Mouse (Mus musculus) myocyte (in vitro differentiated cells): ENCODE data around the gene Fgf12. TPM values are rescaled to one million over a fixed set of nuclear protein-coding genes. Genes with fewer than 3 reads are reported as not detected.

Experiments
- H3K27me3 ChIP-seq: one replicate; pipeline ENCODE4 v1.6.1; 2011; ENCODE audit not compliant: control insufficient read depth, insufficient read depth, insufficient read length
- H3K36me3 ChIP-seq: one replicate; pipeline ENCODE4 v1.6.1; 2011; ENCODE audit not compliant: control insufficient read depth, insufficient read depth
- H3K4me2 ChIP-seq: one replicate; pipeline ENCODE4 v1.6.1; 2011; ENCODE audit warnings: low read depth, control low read depth
- H3K4me3 ChIP-seq: one replicate; pipeline ENCODE4 v1.5.1; 2011; ENCODE audit warnings: mild to moderate bottlenecking, control low read depth, moderate library complexity
- H3K79me2 ChIP-seq: one replicate; pipeline ENCODE4 v1.6.1; 2011; ENCODE audit not compliant: control insufficient read depth, insufficient read depth
- H3ac ChIP-seq: one replicate; pipeline ENCODE4 v1.6.1; 2011; ENCODE audit not compliant: control insufficient read depth, insufficient read length
- CEBPB ChIP-seq: IDR thresholded peaks from 2 replicates; pipeline ENCODE4 v1.6.1; 2011; ENCODE audit warnings: mild to moderate bottlenecking, moderate library complexity; ENCODE audit not compliant: poor library complexity, insufficient read depth, severe bottlenecking
- E2F4 ChIP-seq: IDR thresholded peaks from one replicate; pipeline ENCODE4 v1.6.1; 2011; ENCODE audit warnings: mild to moderate bottlenecking, control low read depth, moderate library complexity; ENCODE audit not compliant: insufficient read depth
- MAX ChIP-seq: IDR thresholded peaks from one replicate; pipeline ENCODE4 v1.6.1; 2011; ENCODE audit warnings: low read depth, mild to moderate bottlenecking, control low read depth
- MYOD1 ChIP-seq, 3 experiments: IDR thresholded peaks; one replicate each; pipeline ENCODE4 v1.6.1; 2011; ENCODE audit warnings: control low read depth in 2 of 3, low read depth in 2 of 3, mild to moderate bottlenecking in 2 of 3, moderate library complexity in 1 of 3; ENCODE audit not compliant: insufficient read length in 2 of 3, control insufficient read depth in 1 of 3
- MYOG ChIP-seq, 3 experiments: IDR thresholded peaks; one replicate each; pipeline ENCODE4 v1.6.1; 2011; ENCODE audit warnings: control low read depth in 2 of 3, low read depth in 2 of 3, mild to moderate bottlenecking in 2 of 3; ENCODE audit not compliant: insufficient read length in 2 of 3, control insufficient read depth in 1 of 3, insufficient read depth in 1 of 3
- POLR2A ChIP-seq: IDR thresholded peaks from one replicate; pipeline ENCODE4 v1.6.1; 2011; ENCODE audit warnings: low read depth, mild to moderate bottlenecking, control low read depth, moderate library complexity; ENCODE audit not compliant: insufficient read length
- POLR2AphosphoS2 ChIP-seq: IDR thresholded peaks from one replicate; pipeline ENCODE4 v1.6.1; 2011; ENCODE audit warnings: low read depth, control low read depth; ENCODE audit not compliant: insufficient read length
- REST ChIP-seq: IDR thresholded peaks from one replicate; pipeline ENCODE4 v1.6.1; 2011; ENCODE audit warnings: mild to moderate bottlenecking, control low read depth, moderate library complexity; ENCODE audit not compliant: insufficient read depth, insufficient read length
- SRF ChIP-seq: IDR thresholded peaks from one replicate; pipeline ENCODE4 v1.6.1; 2011; ENCODE audit warnings: low read depth; ENCODE audit not compliant: control insufficient read depth, insufficient read length
- TCF12 ChIP-seq: IDR thresholded peaks from one replicate; pipeline ENCODE4 v1.6.1; 2011; ENCODE audit warnings: mild to moderate bottlenecking, control low read depth; ENCODE audit not compliant: poor library complexity, insufficient read depth, severe bottlenecking
- TCF3 ChIP-seq: IDR thresholded peaks from one replicate; pipeline ENCODE4 v1.6.1; 2011; ENCODE audit warnings: low read depth, control low read depth; ENCODE audit not compliant: insufficient read length
- USF1 ChIP-seq: IDR thresholded peaks from one replicate; pipeline ENCODE4 v1.6.1; 2011; ENCODE audit warnings: low read depth, mild to moderate bottlenecking, control low read depth, moderate library complexity
- polyA plus RNA-seq: library from polyadenylated mRNA; unstranded; fragments of >200 nt; fragmentation: generic; extraction: Trizol; gene quantifications from one replicate; pipeline ENCODE4 v1.2.1, GENCODE M21; 2012; ENCODE audit warnings: missing spikeins

The Fgf12 gene
- polyA plus RNA-seq, 1 experiment = not detected

DNA sequence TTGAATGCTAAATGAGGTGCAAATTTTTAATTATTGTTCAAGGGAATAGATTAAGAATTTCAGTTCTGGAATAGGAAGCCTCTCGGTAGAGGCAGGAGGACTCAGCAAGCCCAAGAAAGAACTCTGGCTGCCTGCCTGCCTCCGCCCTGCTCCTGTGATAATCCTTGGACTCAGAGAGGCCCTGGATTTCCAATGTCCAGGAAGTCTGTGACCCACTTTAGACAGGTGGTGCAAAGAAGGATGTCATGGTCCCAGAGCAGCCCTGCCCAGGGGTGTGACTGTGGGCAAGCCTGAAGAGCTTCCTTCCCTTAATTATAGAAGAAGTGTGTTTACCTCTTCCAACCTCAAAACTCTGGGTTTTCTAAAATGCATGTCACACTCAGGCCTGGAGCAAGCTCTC lies 273.8 kb downstream of the Fgf12 start:
- no peaks in the 10 kb centered on the region for H3K36me3 ChIP-seq
- H3K4me3 ChIP-seq = no peak overlapping the region
- no peak overlapping the region for H3K4me2 ChIP-seq
- no peak overlapping the region for H3ac ChIP-seq
- no peaks in the 10 kb centered on the region for H3K27me3 ChIP-seq
- H3K79me2 ChIP-seq = no peaks in the 10 kb centered on the region
- TF ChIP-seq POLR2A (no peak), TCF3 (no peak), MYOG (IDR thresholded peaks at IDR 0.05; ENCODE audit: control insufficient read depth in 1 of 3, insufficient read depth in 1 of 3, insufficient read length in 2 of 3, low read depth in 2 of 3) (no peak), CEBPB (no peak), USF1 (no peak), MYOD1 (IDR thresholded peaks at IDR 0.05; ENCODE audit: control insufficient read depth in 1 of 3, insufficient read length in 2 of 3, low read depth in 2 of 3) (no peak), SRF (no peak), MAX (no peak), POLR2AphosphoS2 (no peak), REST (no peak), E2F4 (no peak), TCF12 (no peak)

- no peaks in the 10 kb centered on the region for H3K36me3 ChIP-seq
- H3K79me2 ChIP-seq = no peaks in the 10 kb centered on the region
- no peak overlapping the region for H3ac ChIP-seq
- H3K27me3 ChIP-seq = no peaks in the 10 kb centered on the region
- no peak overlapping the region for H3K4me3 ChIP-seq
- H3K4me2 ChIP-seq = no peak overlapping the region
- no peak for TF ChIP-seq SRF
- no peak for TF ChIP-seq TCF3
- no peak for TF ChIP-seq MYOD1 (IDR thresholded peaks at IDR 0.05; ENCODE audit: control insufficient read depth in 1 of 3, insufficient read length in 2 of 3, low read depth in 2 of 3)
- TF ChIP-seq MAX = no peak
- TF ChIP-seq USF1 = no peak
- no peak for TF ChIP-seq REST
- TF ChIP-seq CEBPB = no peak
- no peak for TF ChIP-seq MYOG (IDR thresholded peaks at IDR 0.05; ENCODE audit: control insufficient read depth in 1 of 3, insufficient read depth in 1 of 3, insufficient read length in 2 of 3, low read depth in 2 of 3)
Measured at GRCm38 (mm10) chr16:28476651-28477050, 276.2 kb downstream of the Fgf12 start.

GRCm38 (mm10) chr16:28475553-28475952 lies 277.3 kb downstream of the Fgf12 start:
- Histone ChIP-seq H3K27me3 (no peaks in the 10 kb centered on the region), H3K79me2 (no peaks in the 10 kb centered on the region), H3ac (no peak overlapping the region), H3K36me3 (no peaks in the 10 kb centered on the region), H3K4me3 (no peak overlapping the region), H3K4me2 (no peak overlapping the region)
- TF ChIP-seq CEBPB (no peak), POLR2A (no peak), TCF3 (no peak), MYOD1 (IDR thresholded peaks at IDR 0.05; ENCODE audit: control insufficient read depth in 1 of 3, insufficient read length in 2 of 3, low read depth in 2 of 3) (no peak), POLR2AphosphoS2 (no peak), USF1 (no peak), MAX (no peak), SRF (no peak), E2F4 (no peak), REST (no peak)

DNA sequence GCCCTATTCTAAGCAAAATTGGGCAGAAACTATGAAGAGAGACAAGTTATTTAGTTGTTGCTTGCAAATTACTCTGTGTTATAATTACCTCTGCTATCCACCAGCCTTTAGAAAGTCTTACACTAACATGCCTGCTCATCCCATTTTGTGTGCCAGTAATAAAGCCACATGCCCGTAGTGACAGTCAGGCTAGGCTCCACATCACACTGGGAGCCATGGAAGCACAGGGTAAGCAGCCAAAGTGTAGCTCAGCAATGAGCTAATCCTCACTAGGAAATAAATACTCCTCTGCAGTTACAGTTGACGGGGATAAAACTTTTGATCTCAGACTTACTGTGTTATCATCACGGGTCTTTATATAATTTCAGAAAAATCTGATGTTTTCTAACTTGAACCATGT lies 298.0 kb downstream of the Fgf12 start:
- Histone ChIP-seq H3K4me2 (no peak overlapping the region), H3ac (no peak overlapping the region), H3K4me3 (no peak overlapping the region), H3K27me3 (no peaks in the 10 kb centered on the region), H3K36me3 (no peaks in the 10 kb centered on the region), H3K79me2 (no peaks in the 10 kb centered on the region)
- TF ChIP-seq POLR2A = no peak
- no peak for TF ChIP-seq SRF
- no peak for TF ChIP-seq TCF12
- TF ChIP-seq TCF3 = no peak
- no peak for TF ChIP-seq MAX
- TF ChIP-seq MYOD1 (IDR thresholded peaks at IDR 0.05; ENCODE audit: control insufficient read depth in 1 of 3, insufficient read length in 2 of 3, low read depth in 2 of 3) = no peak
- no peak for TF ChIP-seq REST
- TF ChIP-seq POLR2AphosphoS2 = no peak
- TF ChIP-seq CEBPB = no peak
- TF ChIP-seq E2F4 = no peak
- TF ChIP-seq MYOG (IDR thresholded peaks at IDR 0.05; ENCODE audit: control insufficient read depth in 1 of 3, insufficient read depth in 1 of 3, insufficient read length in 2 of 3, low read depth in 2 of 3) = no peak
- TF ChIP-seq USF1 = no peak

DNA sequence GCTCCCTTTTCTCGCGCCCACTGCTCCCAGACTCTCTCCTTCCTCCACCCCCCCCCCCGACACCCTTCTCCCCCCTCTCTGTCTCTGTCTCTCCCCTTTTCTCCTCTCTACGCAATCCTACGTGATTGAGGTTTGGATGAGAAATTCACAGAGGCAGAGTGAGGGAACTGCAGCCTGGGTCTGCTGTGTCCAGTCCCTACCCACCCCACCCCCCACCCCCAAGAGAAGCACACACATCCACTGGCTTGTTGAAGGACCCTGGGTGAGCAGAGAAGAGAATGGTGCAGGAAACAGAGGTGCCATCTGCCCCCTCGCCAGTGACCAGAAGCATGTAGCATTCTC lies 305.8 kb downstream of the Fgf12 start:
- TF ChIP-seq CEBPB (no peak), REST (no peak)
- Histone ChIP-seq H3K4me2 (no peak overlapping the region), H3K27me3 (no peaks in the 10 kb centered on the region), H3ac (no peak overlapping the region), H3K36me3 (no peaks in the 10 kb centered on the region), H3K4me3 (no peak overlapping the region), H3K79me2 (no peaks in the 10 kb centered on the region)
